19 mouse cellular contexts compared by ENCODE assay signal in genomic region chr5:124469486-124469885, GRCm38 (mm10).
"Had no signal": no experiment of that assay in that cellular context is flagged by ENCODE, and none has a peak within 500 bp of the region (broad histone marks: within the 10 kb centered on the region; RNA-seq: fewer than 3 reads in every experiment).

No protein-coding gene starts in this region.

- DNase-seq: kidney, adult 18-20 months; kidney, postnatal 25 days; layer of hippocampus, postnatal 36 days; liver, embryonic 13.5 days; lung, adult 2 months; lung, postnatal 14 days; lung, postnatal 4 days; right cerebral cortex, adult 18-20 months; right cerebral cortex, postnatal 14 days; right cerebral cortex, postnatal 4 days had no signal

- H3K27me3 ChIP-seq: liver, embryonic 13.5 days; midbrain, embryonic 13.5 days had no signal

- H3K4me2 ChIP-seq: liver, embryonic 13.5 days; midbrain, embryonic 13.5 days had no signal

- H3K4me1 ChIP-seq: liver, embryonic 13.5 days; midbrain, embryonic 10.5 days; midbrain, embryonic 13.5 days had no signal

- H3K27ac ChIP-seq: kidney, postnatal 0 days; layer of hippocampus, adult 2 months; left cerebral cortex, adult 2 months; liver, embryonic 13.5 days; midbrain, embryonic 10.5 days; midbrain, embryonic 13.5 days; stomach, postnatal 0 days had no signal

- H3K9me3 ChIP-seq: liver, embryonic 13.5 days; midbrain, embryonic 10.5 days; midbrain, embryonic 13.5 days had no signal

- H3K4me3 ChIP-seq: layer of hippocampus, adult 2 months; left cerebral cortex, adult 2 months; liver, embryonic 13.5 days; midbrain, embryonic 10.5 days; midbrain, embryonic 13.5 days had no signal

- ATAC-seq: inflammation-experienced regulatory T-cells, adult 6 months; intestine, embryonic 16.5 days; midbrain, embryonic 13.5 days; midbrain, embryonic 16.5 days had no signal

- H3K9ac ChIP-seq: liver, embryonic 13.5 days; midbrain, embryonic 13.5 days had no signal
